Mouse (Mus musculus) CD4-positive, CD25-positive, alpha-beta regulatory T cell (primary cell): Measurements from ENCODE around the gene Ndufaf1. TPM values are rescaled to one million over a fixed set of nuclear protein-coding genes. Genes with fewer than 3 reads are reported as not detected.

Experiments
- polyA plus RNA-seq: library from polyadenylated mRNA; unstranded; fragments of 100-300 nt; shearing (Covaris generic); gene quantifications from one replicate; pipeline ENCODE4 v1.2.1, GENCODE M21; 2017

The Ndufaf1 gene
- 36.6 TPM for polyA plus RNA-seq

DNA sequence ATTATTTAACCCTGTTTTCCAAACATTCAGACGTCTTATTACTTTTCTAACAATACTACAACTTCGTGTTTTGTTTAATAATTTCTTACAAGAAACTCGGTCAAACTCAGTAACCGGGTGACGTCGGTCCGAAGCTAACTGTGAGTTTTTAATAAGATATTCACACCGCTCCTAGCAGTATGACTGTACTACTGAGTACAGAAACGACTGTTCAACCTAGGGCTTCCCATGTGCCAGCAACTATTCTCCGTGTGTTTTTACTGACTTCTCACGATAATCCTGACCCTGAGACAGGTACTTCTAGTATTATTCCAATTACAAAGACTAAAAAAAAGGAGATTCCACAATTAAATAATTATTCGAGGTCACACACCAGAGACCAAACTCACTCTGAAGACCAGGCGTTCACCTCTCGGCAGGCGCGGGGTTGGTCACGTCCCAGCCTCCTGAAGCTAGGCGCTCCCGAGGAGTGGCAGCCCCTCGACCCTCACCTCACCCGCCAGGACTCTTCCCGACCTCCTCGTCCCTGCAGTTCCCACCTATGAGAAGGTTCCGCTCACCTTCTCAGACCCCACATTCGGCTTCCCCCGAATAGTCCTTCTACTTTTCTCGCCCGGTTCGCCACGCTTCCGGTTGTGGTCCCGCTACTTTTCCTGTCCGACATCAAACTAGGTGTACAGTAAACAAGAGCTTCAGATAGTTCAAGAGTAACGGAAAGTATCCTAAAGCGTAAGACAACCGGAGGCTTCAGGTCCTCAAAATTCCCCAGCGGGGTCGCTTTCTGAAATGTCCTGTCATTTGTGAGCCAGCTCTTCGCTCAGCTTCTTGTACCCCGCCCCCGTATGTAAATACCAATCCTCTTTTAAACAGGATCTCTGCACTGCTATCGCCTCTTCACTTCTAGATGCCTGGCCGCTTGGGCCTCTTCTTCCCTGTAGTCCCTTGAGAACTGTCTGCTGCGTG, at the start of gene Ndufaf1:
Ndufaf1 (minus strand) TSS at position 608 of the 963 bp plus-strand sequence.

GRCm38 (mm10) chr2:119674525-119675214, 12.0 kb upstream of the Ndufaf1 start, which contains the start of gene Rtf1:
Gene Rtf1, plus strand, starts transcription at chr2:119675068.

DNA sequence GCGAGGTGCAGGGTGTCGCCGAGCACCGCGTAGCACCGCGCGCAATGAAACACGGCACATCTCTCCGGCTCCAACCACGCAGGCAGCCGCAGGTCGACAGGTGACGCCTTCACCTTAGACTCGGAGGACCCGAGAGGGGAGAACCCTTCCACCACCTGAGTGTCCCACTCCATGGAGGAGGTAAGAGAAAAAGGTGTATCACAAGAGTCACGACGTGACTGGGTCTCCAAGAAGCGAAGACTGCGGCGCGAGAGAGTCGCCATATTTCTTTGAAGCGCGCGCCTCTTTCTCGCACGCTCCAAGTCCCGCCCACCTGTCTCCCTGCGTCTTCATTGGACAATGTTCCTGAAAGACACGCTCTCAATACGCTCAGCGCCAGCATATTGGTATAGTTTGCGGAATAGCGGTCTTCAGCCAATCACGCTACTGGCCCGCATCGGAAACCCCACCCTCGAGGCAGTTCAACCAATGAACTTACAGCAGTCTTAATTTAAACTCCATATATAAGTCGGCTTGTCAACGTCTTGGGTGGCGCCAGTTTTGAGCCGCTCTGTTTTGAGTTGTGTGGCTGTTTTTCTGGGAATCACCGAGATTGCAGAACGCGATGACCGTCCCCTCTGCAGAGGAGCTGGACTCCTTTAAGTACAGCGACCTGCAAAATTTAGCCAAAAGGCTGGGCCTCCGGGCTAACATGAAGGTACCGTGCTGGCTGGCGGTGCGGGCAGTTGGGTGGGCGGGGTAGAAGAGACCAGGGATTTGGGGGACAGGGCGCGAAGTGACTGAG, 44.2 kb downstream of the Ndufaf1 start, which contains the start of the genes Nusap1 and Oip5:
Nusap1 (plus strand) TSS at position 100 of the 784 bp plus-strand sequence.
Oip5 (minus strand) TSS at position 271 of the 784 bp plus-strand sequence.

Other genes with a start within 250 kb of the Ndufaf1 start
- gene Ino80, start 185.1 kb downstream of the Ndufaf1 start, polyA plus RNA-seq, result 5.5 TPM
- 0.25 TPM for gene Exd1, start 115.2 kb downstream of the Ndufaf1 start, polyA plus RNA-seq
- gene Chp1, start 115.1 kb downstream of the Ndufaf1 start, polyA plus RNA-seq, result 68.0 TPM
- gene Nusap1, start 44.5 kb downstream of the Ndufaf1 start, polyA plus RNA-seq, result 3.2 TPM
- 2.5 TPM for gene Oip5, start 44.4 kb downstream of the Ndufaf1 start, polyA plus RNA-seq
- gene Rtf1, start 12.2 kb upstream of the Ndufaf1 start, polyA plus RNA-seq, result 63.9 TPM
- 0.84 TPM for gene Itpka, start 79.5 kb upstream of the Ndufaf1 start, polyA plus RNA-seq
- 0.29 TPM for gene Ltk, start 97.6 kb upstream of the Ndufaf1 start, polyA plus RNA-seq
- gene Rpap1, start 124.7 kb upstream of the Ndufaf1 start, polyA plus RNA-seq, result 35.0 TPM
- gene Tyro3, start 134.9 kb upstream of the Ndufaf1 start, polyA plus RNA-seq, result 8.0 TPM
- 45.9 TPM for gene Mga, start 234.4 kb upstream of the Ndufaf1 start, polyA plus RNA-seq